Mouse (Mus musculus): Measurements from ENCODE around the gene Epha6.

The Epha6 gene

DNA sequence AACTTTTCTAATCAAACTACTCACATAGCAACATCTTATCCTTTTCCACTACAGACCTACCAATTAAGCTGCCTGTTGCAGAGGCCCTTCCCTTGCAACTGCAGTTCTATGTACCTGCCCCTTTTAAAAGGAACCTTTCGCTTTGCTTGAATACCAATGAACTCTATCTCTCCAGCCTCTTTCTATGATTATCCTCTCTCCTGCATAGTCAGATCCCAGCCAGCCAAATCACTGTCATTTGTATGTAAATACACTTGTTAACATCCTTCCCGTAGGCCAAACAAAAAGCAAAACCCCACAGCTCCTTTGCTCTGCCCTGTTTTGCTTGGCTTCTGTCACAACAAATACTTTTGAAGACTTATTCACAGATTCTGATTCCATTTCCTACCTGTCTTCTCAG lies 961.6 kb downstream of the Epha6 start:
- DNase-seq (ENCODE audit: low spot score): no peak

DNA sequence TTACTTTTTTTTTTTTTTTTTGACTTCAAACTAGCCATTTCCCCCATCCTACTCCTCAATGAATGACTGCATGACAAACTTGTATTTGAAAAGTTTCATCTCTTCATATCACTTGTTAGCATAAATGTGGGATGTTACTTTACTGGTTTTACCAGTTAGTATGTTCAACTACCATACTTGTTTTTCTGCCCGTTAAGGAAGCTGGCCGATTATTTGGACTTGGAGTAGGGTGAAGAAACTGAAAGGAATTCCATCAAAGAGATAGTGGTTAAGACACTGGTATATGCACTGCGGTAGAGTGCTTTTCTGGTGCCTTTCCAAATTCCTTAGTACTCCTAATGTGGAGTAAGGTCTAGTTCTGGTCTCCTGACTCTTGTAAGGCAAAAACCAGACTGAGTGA lies 965.3 kb downstream of the Epha6 start:
- no peak for DNase-seq (ENCODE audit: low spot score)

- DNase-seq (ENCODE audit: low spot score): peak; percentile 92
Measured at GRCm38 (mm10) chr16:59639102-59639691, 966.1 kb downstream of the Epha6 start, which contains the start of gene Arl6. Gene Arl6, minus strand, starts transcription at chr16:59639391.

DNA sequence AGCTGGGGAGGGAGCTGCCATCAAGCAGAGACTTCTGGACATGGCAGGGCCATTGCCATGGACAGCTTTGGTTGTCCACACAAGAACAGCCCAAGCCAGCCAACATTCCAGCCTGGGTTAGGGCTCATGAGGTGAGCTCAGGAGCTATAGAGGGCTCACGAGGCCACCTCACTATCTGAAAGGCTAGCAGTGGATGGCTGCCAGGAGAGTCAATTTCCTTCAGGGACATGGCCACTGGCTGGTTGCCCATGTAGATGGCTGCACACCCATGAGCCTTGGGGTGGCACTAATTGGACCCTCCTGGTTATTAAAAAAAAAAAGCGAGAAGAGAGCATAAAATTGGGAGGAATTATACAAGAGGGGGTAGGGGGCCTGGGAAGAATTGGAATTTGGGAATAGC lies 970.7 kb downstream of the Epha6 start:
- DNase-seq (ENCODE audit: low spot score): no peak

GRCm38 (mm10) chr16:59621554-59621953 lies 983.8 kb downstream of the Epha6 start:
- DNase-seq (ENCODE audit: low spot score): no peak

DNA sequence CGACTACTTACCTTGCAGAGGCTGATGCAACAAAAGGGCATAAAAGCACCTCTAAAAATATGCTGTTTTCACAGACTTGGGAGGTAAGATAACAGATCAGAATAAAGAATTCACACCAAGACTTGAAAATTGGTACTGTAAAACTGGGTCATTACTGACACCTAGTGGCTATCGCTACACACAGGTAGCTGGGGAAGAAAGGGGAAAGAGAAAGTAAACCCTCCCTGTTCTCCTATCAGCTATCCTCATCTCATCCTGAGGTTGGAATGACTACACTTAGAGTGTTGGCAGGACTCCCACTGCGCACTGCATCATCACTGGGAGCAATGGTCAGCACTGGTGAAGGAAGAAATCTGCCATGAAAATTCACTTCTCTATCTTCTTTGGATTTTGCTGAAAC lies 988.2 kb downstream of the Epha6 start:
- peak; percentile 71 for DNase-seq (ENCODE audit: low spot score)

- DNase-seq (ENCODE audit: low spot score): no peak
Measured at GRCm38 (mm10) chr16:59615675-59616074, 989.7 kb downstream of the Epha6 start.

DNA sequence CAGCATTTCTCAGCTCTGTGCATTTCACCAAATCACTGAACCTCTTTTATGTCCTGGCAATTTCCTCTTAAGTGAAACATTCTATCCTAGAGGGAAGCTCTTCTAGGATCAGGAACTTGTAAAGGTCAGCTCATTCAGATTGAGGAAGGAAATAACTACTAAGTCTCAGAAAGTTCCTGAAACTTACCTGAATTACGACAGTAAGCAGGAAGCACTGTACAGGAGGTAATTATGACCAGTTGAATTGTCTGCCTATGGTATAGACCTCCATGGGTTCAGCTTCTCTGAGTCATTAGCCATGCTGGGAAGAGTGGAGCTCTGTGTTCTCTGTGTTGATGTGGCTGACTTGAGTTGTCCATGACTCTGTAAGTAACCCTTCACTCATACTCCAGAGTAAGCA lies 994.6 kb downstream of the Epha6 start:
- DNase-seq (ENCODE audit: low spot score): no peak

- no peak for DNase-seq (ENCODE audit: low spot score)
Measured at GRCm38 (mm10) chr16:59604078-59604781, 1001.1 kb downstream of the Epha6 start.
